Mouse (Mus musculus): ENCODE results near the gene Tspan7.

Tspan7 gene

GRCm38 (mm10) chrX:10549708-10550107 is 64.8 kb downstream of the Tspan7 start:
- in situ Hi-C loops (cut with MboI) = no loop called here

GRCm38 (mm10) chrX:10556899-10557298 is 71.9 kb downstream of the Tspan7 start:
- in situ Hi-C loops (cut with MboI) = no loop called here

DNA sequence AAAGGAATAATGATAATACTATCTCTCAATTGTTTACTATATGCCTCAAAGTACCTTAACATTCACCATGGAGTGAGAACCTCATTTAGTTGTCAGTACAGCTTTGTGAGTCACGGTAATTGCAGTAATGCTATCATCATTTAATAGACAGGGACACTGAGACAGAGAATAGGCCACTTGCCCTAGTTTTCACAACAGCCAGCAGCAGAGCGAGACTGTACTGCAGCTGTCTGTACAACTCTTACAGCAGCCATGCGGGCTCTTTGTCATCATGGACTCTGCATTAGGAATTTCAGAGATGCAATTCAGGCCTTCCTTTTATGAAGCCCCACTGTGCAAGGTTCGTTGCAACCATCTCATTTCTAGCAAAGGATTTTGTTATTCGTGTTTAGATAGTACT is 72.6 kb downstream of the Tspan7 start:
- in situ Hi-C loops (cut with MboI) = no loop called here

DNA sequence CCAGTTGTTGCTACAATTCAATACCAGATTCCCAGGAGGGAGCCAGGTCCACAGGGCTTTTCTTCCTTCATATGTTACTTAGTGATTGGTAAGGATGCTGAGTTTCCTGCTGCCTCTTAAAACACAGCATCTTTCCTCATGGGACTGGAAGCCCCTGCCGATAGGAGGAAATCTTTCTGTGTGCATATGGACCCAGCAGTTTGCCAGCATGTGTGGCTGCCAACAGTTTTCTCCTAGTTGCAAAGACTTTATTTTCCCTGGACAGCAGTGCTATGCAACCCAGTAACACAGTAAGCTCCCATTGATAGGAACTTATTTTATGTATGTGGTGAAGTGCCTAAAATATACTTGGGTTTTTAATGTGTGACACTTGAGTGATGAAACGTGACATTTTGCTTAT is 73.7 kb downstream of the Tspan7 start:
- in situ Hi-C loops (cut with MboI) = no loop called here

DNA sequence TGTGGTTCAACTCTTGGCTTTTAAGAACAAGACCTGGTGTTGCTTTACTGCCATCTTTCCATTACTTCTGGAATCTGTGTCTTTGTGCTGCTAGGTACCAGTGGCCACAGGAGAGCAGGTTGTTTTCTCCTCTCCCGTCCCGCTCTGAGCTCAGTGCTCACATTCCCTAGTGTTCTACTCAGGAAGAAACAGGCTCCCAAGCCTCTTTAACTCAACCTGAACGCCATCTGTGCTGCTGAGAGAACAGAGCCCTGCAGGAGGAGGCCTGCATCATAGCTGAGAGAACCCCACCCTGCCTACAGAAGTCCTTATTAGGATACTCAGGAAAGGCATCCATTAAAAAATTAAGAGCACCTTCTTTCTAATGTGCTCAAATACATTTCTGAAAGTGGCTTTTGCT is 80.9 kb downstream of the Tspan7 start:
- in situ Hi-C loops (cut with MboI) = no loop called here

GRCm38 (mm10) chrX:10574523-10574922 is 89.6 kb downstream of the Tspan7 start:
- in situ Hi-C loops (cut with MboI) = no loop called here

DNA sequence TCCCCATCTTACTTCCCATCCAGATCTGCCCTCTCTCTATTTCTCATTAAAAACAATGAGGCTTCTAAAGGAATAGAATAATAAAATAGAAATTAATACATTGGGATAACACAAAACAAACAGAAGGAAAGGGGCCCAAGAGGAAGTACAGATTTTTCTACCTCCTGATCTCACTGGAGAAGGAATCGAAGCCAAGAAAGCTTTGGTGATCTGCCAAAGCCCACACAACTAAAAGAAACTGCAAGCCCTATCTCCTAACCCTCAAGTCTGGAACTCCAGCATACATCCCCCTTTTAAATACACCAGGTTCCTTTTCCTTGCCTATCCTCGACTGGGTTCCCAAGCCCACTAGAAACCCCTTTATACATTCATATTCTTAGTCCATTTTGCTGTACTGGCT is 90.4 kb downstream of the Tspan7 start:
- in situ Hi-C loops (cut with MboI) = no loop called here

GRCm38 (mm10) chrX:10576349-10576748 is 91.4 kb downstream of the Tspan7 start:
- in situ Hi-C loops (cut with MboI) = no loop called here

- in situ Hi-C loops (cut with MboI) = no loop called here
Measured at GRCm38 (mm10) chrX:10577356-10577755, 92.4 kb downstream of the Tspan7 start.

DNA sequence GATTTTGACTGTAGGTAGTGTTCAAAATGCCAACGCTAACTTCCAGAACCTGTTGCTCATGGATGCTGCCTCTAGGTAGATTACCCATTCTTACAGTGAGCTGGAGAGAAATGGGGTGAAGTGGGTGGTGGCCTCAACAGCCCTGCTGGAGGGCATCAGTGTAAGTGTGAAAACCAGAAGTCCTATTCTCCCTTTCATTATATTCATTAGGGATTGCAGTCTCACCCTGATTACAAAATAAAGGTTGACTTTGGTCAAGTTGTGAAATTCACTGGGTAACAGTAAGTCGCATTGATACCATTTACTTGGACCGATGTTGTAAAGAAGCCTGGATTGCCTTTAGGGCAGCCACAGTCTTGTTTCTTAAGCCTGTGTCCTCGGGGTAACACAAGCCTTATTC is 97.8 kb downstream of the Tspan7 start:
- in situ Hi-C loops (cut with MboI) = no loop called here

DNA sequence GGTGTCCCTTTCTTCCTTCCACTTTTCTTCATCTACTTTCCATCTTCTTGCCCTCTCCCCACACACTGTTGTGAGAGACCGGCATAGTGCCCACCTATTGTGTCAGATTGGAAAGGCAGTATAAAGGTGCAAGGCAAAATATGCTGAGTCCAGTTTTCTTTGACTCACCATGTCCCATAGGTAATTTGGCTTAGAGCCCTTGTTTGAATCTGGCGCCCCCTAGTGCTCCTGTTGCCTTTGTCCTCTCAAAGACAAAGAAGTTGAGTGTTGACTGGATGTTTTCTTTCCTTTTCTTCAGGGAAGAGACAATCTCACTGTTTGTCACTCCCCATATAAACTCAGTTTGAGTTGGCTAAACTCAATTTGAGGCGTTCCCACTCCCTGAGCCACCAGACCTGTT is 107.3 kb downstream of the Tspan7 start:
- in situ Hi-C loops (cut with MboI) = no loop called here

DNA sequence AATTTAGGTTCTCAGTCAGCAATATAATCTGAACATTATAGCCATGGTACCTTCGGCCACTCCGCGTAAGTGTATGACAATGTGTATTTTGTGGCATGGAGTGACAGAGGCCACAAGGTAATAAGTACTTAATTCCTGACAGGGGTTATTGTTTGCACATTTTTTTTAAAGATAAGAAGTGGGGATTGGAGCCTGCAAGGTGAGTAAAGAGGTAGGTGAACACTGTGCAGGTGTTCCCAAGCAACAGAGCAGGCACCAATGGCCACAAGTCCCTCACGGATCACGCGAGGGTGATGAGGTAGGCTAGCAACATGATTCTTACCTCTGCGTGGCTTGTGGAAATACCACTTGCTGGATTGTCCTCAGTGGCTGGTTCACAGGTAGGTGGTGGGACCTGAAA is 108.6 kb downstream of the Tspan7 start:
- in situ Hi-C loops (cut with MboI) = no loop called here

GRCm38 (mm10) chrX:10617119-10617518 is 132.2 kb downstream of the Tspan7 start:
- in situ Hi-C loops (cut with MboI) = no loop called here

DNA sequence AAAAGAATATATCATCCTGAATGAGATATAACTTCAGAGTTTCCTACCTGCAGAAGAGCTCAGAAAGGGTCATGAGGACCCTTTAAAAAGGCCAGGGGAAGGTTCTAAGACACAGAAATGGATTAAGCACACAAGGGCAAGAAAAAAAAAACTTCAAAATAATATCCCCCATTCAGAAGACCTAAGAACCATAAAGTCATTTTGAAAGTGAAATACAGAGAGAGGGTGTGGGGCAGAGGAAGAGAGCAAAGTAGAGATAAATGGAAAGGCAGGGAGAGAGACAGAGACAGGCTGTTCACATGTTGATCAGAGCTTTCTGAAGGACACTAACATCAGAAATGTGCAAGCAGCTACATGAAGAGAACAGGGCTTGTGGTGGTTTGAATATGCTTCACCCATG is 156.1 kb downstream of the Tspan7 start:
- in situ Hi-C loops (cut with MboI) = no loop called here

Measured in mature B cell (primary cell).